Mouse (Mus musculus) heart, postnatal 25 days (tissue): ENCODE data around the gene Gm5724. TPM values are rescaled to one million over a fixed set of nuclear protein-coding genes. Genes with fewer than 3 reads are reported as not detected.

Source experiments
- DNase-seq: peaks from one replicate; pipeline ENCODE4 v3.0.0; 2022; ENCODE audit warnings: low spot score
- intact Hi-C: fragments of 180-260 bp; cut with DNase I; formaldehyde crosslinking; loops from one replicate; pipeline ENCODE4 v1.15.1; 2025
- total RNA-seq, 2 experiments: library from RNA; stranded (reverse); gene quantifications; 2 replicates each; pipeline ENCODE4 v1.2.3; 2021

Gene Gm5724
- total RNA-seq, result not detected

GRCm38 (mm10) chr6:141773710-141774109 is at the start of gene Gm5724:
Gm5724 (minus strand) TSS chr6:141773810.
- no peak for DNase-seq

GRCm38 (mm10) chr6:141797837-141798236 is 24.2 kb upstream of the Gm5724 start:
- intact Hi-C loops, result no loop called here
- DNase-seq, result no peak

More at GRCm38 (mm10) chr6:141773710-141774109, at the start of gene Gm5724:
- intact Hi-C loops, result no loop called here

GRCm38 (mm10) chr6:141774476-141774875 is 866 bp upstream of the Gm5724 start:
- no peak for DNase-seq
- intact Hi-C loops, result no loop called here

GRCm38 (mm10) chr6:141691246-141691645 is 82.4 kb downstream of the Gm5724 start:
- intact Hi-C loops, result no loop called here
- no peak for DNase-seq

GRCm38 (mm10) chr6:141687008-141687407 is 86.6 kb downstream of the Gm5724 start:
- DNase-seq, result no peak

More at GRCm38 (mm10) chr6:141687008-141687407, 86.6 kb downstream of the Gm5724 start:
- intact Hi-C loops, result no loop called here

Other genes starting within 250 kb of the Gm5724 start
- gene Slco1c1, start 249.4 kb downstream of the Gm5724 start, total RNA-seq, result under 1 TPM; 0.36 to 0.67 TPM
- not detected for gene Slco1b2, start 144.3 kb downstream of the Gm5724 start, total RNA-seq
- gene Slco1a4, start 82.4 kb upstream of the Gm5724 start, total RNA-seq, result under 1 TPM; 0.42 to 0.49 TPM
- not detected for gene Slco1a1, start 173.2 kb upstream of the Gm5724 start, total RNA-seq
- not detected for gene Gm6614, start 237.6 kb upstream of the Gm5724 start, total RNA-seq